Mouse (Mus musculus) liver (tissue): ENCODE data around the gene Adcy1.

ENCODE experiments used
- DNase-seq: peaks from one replicate; pipeline ENCODE4 v3.0.0-alpha.2; 2020; ENCODE audit warnings: mixed read lengths

The Adcy1 gene

GRCm38 (mm10) chr11:7226810-7227550 is 163.7 kb downstream of the Adcy1 start:
- DNase-seq, result no peak

- no peak for DNase-seq
Measured at GRCm38 (mm10) chr11:7228107-7228506, 164.8 kb downstream of the Adcy1 start.
